Mouse (Mus musculus) intestine, embryonic 14.5 days (tissue): ENCODE results near the gene Stab1. TPM values are rescaled to one million over a fixed set of nuclear protein-coding genes. Genes with fewer than 3 reads are reported as not detected.
A peak's percentile ranks its signal among the peaks of the same experiment; 100 is the strongest.

ENCODE experiments used
- ATAC-seq: fragments of 200-750 bp; cut with Nextera tagmentation; replicated peaks from 2 replicates; pipeline ENCODE4 v1.8.0; 2017; ENCODE audit warnings: low read depth, moderate number of reproducible peaks, moderate TSS enrichment, moderate library complexity; ENCODE audit not compliant: low FRiP score, low TSS enrichment
- DNase-seq: peaks from one replicate; pipeline ENCODE4 v3.0.0-alpha.2; 2018; ENCODE audit warnings: low spot score
- H3K27ac ChIP-seq: fragments of 300-500 bp; sonication (generic); 2 replicates; pipeline ENCODE4 v1.5.1; 2014; ENCODE audit warnings: low read depth, mild to moderate bottlenecking, control low read depth
- H3K27me3 ChIP-seq: fragments of 300-500 bp; sonication (generic); replicated peaks from 2 replicates; pipeline ENCODE4 v1.6.1; 2014; ENCODE audit warnings: low read length, control low read depth; ENCODE audit not compliant: control insufficient read depth, insufficient read depth
- H3K36me3 ChIP-seq: fragments of 300-500 bp; sonication (generic); 2 replicates; pipeline ENCODE4 v1.6.1; 2014; ENCODE audit warnings: low read length, control low read depth; ENCODE audit not compliant: control insufficient read depth, insufficient read depth
- H3K4me1 ChIP-seq: fragments of 300-500 bp; sonication (generic); replicated peaks from 2 replicates; pipeline ENCODE4 v1.6.1; 2014; ENCODE audit warnings: low read length, control low read depth, mixed read lengths; ENCODE audit not compliant: control insufficient read depth, insufficient read depth
- H3K4me2 ChIP-seq: fragments of 300-500 bp; sonication (generic); 2 replicates; pipeline ENCODE4 v1.6.1; 2014; ENCODE audit warnings: low read length
- H3K4me3 ChIP-seq: fragments of 300-500 bp; sonication (generic); 2 replicates; pipeline ENCODE4 v1.5.1; 2014; ENCODE audit warnings: low read depth, low read length, control low read depth, mixed read lengths
- H3K9ac ChIP-seq: fragments of 300-500 bp; sonication (generic); 2 replicates; pipeline ENCODE4 v1.6.1; 2014; ENCODE audit warnings: mild to moderate bottlenecking, low read length
- H3K9me3 ChIP-seq: fragments of 300-500 bp; sonication (generic); 2 replicates; pipeline ENCODE4 v1.6.1; 2016; ENCODE audit warnings: low read length, control low read depth; ENCODE audit not compliant: control insufficient read depth
- WGBS: fragments of 180-500 bp; shearing (Covaris S2); extraction: QIAGEN DNeasy Blood & Tissue Kit; methylation state at CpG from one replicate; pipeline ENCODE4 v1.1.7; 2014; 5-methylcytosine and 5-hydroxymethylcytosine counted together
- polyA plus RNA-seq: library from polyadenylated mRNA; unstranded; fragments of >200 nt; fragmentation: Nextera tagmentation; extraction: Ambion mirVana; gene quantifications from 2 replicates; pipeline ENCODE4 v1.2.1, GENCODE M21; 2014

Stab1 gene
- polyA plus RNA-seq, 1 experiment from 2014 or later: 41.0 TPM

- peaks cover 65% of the 10 kb centered on the region for H3K36me3 ChIP-seq
- ATAC-seq (no peak), DNase-seq (no peak)
- H3K9ac ChIP-seq: no peak overlapping the region
- peaks cover 21% of the 10 kb centered on the region for H3K4me1 ChIP-seq
- WGBS: 95% methylated on average over 34 of the region's 34 CpGs
- H3K9me3 ChIP-seq: no peaks in the 10 kb centered on the region
- H3K4me3 ChIP-seq: no peak overlapping the region
- H3K27me3 ChIP-seq: no peaks in the 10 kb centered on the region
- H3K4me2 ChIP-seq: no peak overlapping the region
- H3K27ac ChIP-seq: no peak overlapping the region
These were observed 32.7 kb downstream of the Stab1 start for GRCm38 (mm10) chr14:31135495-31136410.

DNA sequence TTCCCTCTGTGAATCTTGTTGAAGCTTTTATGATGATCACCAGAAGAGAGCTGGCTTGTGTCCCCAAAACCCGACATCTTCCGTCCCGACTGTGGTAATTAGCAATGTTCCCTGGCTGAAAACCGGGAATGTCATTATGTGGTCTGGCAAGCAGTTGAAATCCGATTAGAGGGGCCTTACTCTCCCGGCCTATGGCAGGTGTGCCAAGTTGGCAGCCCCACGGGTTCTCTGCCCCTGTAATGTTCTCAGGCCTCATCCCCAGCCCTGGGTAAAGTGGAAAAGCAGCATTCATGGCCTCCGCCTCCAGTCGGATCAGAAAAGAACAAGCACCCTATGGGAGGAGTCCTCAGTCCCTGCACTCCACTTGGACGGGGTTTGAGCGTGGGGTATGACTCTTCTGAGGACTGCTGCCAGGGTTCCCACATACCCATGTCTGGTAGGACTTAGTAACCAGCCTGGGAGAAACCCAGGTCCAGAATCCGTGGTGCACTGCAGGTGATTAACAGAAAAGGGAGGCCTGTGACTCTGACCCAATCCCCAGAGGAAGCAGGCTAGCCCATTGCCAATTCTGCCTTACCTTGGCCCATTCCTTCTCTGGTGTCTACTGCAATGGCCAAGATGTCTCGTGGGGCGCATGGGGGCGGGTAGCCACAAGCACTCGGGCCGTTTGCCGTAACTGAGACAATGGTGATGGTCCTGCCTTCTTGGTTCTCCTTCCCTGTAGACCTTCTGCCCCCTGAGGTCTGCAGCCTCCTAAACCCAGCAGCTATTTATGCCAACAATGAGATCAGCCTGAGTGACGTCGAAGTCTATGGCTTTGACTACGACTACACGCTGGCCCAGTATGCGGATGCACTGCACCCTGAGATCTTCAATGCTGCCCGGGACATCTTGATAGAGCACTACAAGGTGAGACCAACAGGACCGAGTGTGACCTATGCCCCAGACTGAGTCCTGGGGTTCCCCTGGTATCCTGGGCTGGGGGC lies 34.1 kb downstream of the Stab1 start:
- no peak overlapping the region for H3K27ac ChIP-seq
- H3K9me3 ChIP-seq: no peaks in the 10 kb centered on the region
- 87% methylated on average over 25 of the region's 25 CpGs for WGBS
- H3K4me1 ChIP-seq: peaks cover 28% of the 10 kb centered on the region
- no peak overlapping the region for H3K4me3 ChIP-seq
- no peak for DNase-seq
- no peaks in the 10 kb centered on the region for H3K27me3 ChIP-seq
- no peak for ATAC-seq
- peaks cover 50% of the 10 kb centered on the region for H3K36me3 ChIP-seq
- no peak overlapping the region for H3K4me2 ChIP-seq
- no peak overlapping the region for H3K9ac ChIP-seq

GRCm38 (mm10) chr14:31133023-31133665 lies 35.3 kb downstream of the Stab1 start:
- H3K27ac ChIP-seq: peak overlapping the region; percentile 43; the same call in 1 of the 2 replicates
- H3K9me3 ChIP-seq: no peaks in the 10 kb centered on the region
- peak overlapping the region; percentile 20 for H3K9ac ChIP-seq
- H3K4me1 ChIP-seq: peaks cover 28% of the 10 kb centered on the region
- ATAC-seq (no peak), DNase-seq (peak; percentile 65)
- H3K4me2 ChIP-seq: peak overlapping the region; percentile 67
- H3K27me3 ChIP-seq: no peaks in the 10 kb centered on the region
- WGBS: 42% methylated on average over 11 of the region's 11 CpGs
- peaks cover 40% of the 10 kb centered on the region for H3K36me3 ChIP-seq
- no peak overlapping the region for H3K4me3 ChIP-seq

- Histone ChIP-seq H3K27me3 (no peaks in the 10 kb centered on the region), H3K9ac (no peak overlapping the region), H3K36me3 (peaks cover 34% of the 10 kb centered on the region), H3K4me3 (peak overlapping the region; percentile 95), H3K4me1 (peaks cover 28% of the 10 kb centered on the region), H3K9me3 (no peaks in the 10 kb centered on the region), H3K4me2 (peak overlapping the region; percentile 67), H3K27ac (0 out of 2 replicates have a peak overlapping the region, but pooled peaks have one; percentile 43)
- no peak for ATAC-seq
- 88% methylated on average over 7 of the region's 7 CpGs for WGBS
- peak; percentile 50 for DNase-seq
These were observed 35.9 kb downstream of the Stab1 start for GRCm38 (mm10) chr14:31132491-31132975.

GRCm38 (mm10) chr14:31132031-31132430 lies 36.4 kb downstream of the Stab1 start:
- no peaks in the 10 kb centered on the region for H3K27me3 ChIP-seq
- 7% methylated on average over 6 of the region's 6 CpGs for WGBS
- DNase-seq: peak; percentile 52
- H3K4me1 ChIP-seq: peaks cover 28% of the 10 kb centered on the region
- H3K4me2 ChIP-seq: peak overlapping the region; percentile 67
- peak overlapping the region; percentile 95 for H3K4me3 ChIP-seq
- H3K36me3 ChIP-seq: peaks cover 30% of the 10 kb centered on the region
- H3K9ac ChIP-seq: peak overlapping the region; percentile 92
- ATAC-seq: no peak
- no peak overlapping the region for H3K27ac ChIP-seq
- H3K9me3 ChIP-seq: no peaks in the 10 kb centered on the region

DNA sequence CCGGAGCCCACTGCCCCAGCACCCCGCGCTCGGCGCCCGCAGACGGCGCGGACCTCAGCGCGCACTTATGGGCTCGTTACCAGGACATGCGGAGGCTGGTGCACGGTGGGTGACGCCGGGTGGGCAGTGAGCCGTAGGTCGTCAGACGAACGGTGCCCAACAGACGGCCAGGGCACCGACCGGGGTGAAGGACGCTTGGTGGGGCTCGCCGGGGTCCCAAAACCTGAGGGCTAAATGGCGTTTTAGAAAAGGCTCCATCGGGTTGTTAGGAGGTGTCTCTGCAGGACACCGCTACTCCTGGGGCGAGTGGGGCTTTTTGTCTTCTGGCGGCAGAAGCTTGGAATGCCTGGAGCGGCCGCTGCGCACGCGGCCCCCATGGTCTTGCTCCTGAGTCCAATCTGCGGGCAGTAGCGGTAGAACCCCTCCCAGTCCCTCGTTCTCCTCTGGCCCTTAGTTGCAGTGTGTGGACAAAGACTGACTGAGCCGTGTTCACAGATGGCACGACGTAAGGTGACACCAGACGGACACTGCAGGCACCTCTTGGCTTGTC lies 37.1 kb downstream of the Stab1 start:
- under 1% methylated on average over 43 of the region's 43 CpGs for WGBS
- DNase-seq: peak; percentile 74
- Histone ChIP-seq H3K27me3 (no peaks in the 10 kb centered on the region), H3K4me1 (peaks cover 28% of the 10 kb centered on the region), H3K36me3 (peaks cover 23% of the 10 kb centered on the region), H3K9ac (peak overlapping the region; percentile 92), H3K4me3 (peak overlapping the region; percentile 95), H3K9me3 (no peaks in the 10 kb centered on the region), H3K27ac (peak overlapping the region; percentile 82), H3K4me2 (peak overlapping the region; percentile 67)
- peak; percentile 3; the same call in 1 of the 2 replicates for ATAC-seq

GRCm38 (mm10) chr14:31130236-31131220 lies 37.9 kb downstream of the Stab1 start, which contains the start of gene Nt5dc2:
TSS of gene Nt5dc2 (plus strand) at chr14:31131053.
- H3K4me2 ChIP-seq: peak within 1 kb of the TSS; percentile 67
- WGBS: 4% methylated on average over 56 of the region's 63 CpGs
- ATAC-seq (peak; percentile 78), DNase-seq (peak; percentile 90)
- peak within 1 kb of the TSS; percentile 95 for H3K4me3 ChIP-seq
- H3K9me3 ChIP-seq: no peaks in the 10 kb centered on the region
- H3K4me1 ChIP-seq: peaks cover 28% of the 10 kb centered on the region
- H3K9ac ChIP-seq: peak within 1 kb of the TSS; percentile 92
- no peaks in the 10 kb centered on the region for H3K27me3 ChIP-seq
- peak within 1 kb of the TSS; percentile 82 for H3K27ac ChIP-seq
- peaks cover 15% of the 10 kb centered on the region for H3K36me3 ChIP-seq
